Mouse (Mus musculus) lung, postnatal 0 days (tissue): Measurements from ENCODE around the gene Hook2. TPM values are rescaled to one million over a fixed set of nuclear protein-coding genes. Genes with fewer than 3 reads are reported as not detected.

ENCODE experiments used
- ATAC-seq: fragments of 200-750 bp; cut with Nextera tagmentation; 2 replicates; pipeline ENCODE4 v1.8.0; 2017; ENCODE audit warnings: moderate library complexity
- DNase-seq: peaks from one replicate; pipeline ENCODE4 v3.0.0-alpha.2; 2016; ENCODE audit warnings: low spot score
- H3K27ac ChIP-seq: fragments of 300-500 bp; sonication (generic); 2 replicates; pipeline ENCODE4 v1.5.1; 2014; ENCODE audit warnings: antibody characterized with exemption, mild to moderate bottlenecking, low read length, mixed read lengths
- H3K27me3 ChIP-seq: fragments of 300-500 bp; sonication (generic); replicated peaks from 2 replicates; pipeline ENCODE4 v1.6.1; 2014; ENCODE audit warnings: low read length, mixed read lengths; ENCODE audit not compliant: insufficient read depth
- H3K36me3 ChIP-seq: fragments of 300-500 bp; sonication (generic); 2 replicates; pipeline ENCODE4 v1.6.1; 2014; ENCODE audit warnings: low read length, mixed read lengths; ENCODE audit not compliant: insufficient read depth
- H3K4me1 ChIP-seq: fragments of 300-500 bp; sonication (generic); 2 replicates; pipeline ENCODE4 v1.6.1; 2014; ENCODE audit warnings: antibody characterized with exemption, low read depth, low read length, mixed read lengths; ENCODE audit not compliant: insufficient read depth
- H3K4me2 ChIP-seq: fragments of 300-500 bp; sonication (generic); replicated peaks from 2 replicates; pipeline ENCODE4 v1.6.1; 2014; ENCODE audit warnings: low read depth, mild to moderate bottlenecking, low read length, moderate library complexity, mixed read lengths
- H3K4me3 ChIP-seq: fragments of 300-500 bp; sonication (generic); 2 replicates; pipeline ENCODE4 v1.5.1; 2014; ENCODE audit warnings: low read depth, low read length
- H3K9ac ChIP-seq: fragments of 300-500 bp; sonication (generic); replicated peaks from 2 replicates; pipeline ENCODE4 v1.6.1; 2014; ENCODE audit warnings: low read depth, mild to moderate bottlenecking
- H3K9me3 ChIP-seq: fragments of 300-500 bp; sonication (generic); 2 replicates; pipeline ENCODE4 v1.6.1; 2016; ENCODE audit warnings: low read length, mixed read lengths
- CTCF ChIP-seq: IDR thresholded peaks from 2 replicates; pipeline ENCODE4 v1.5.1; 2016; ENCODE audit warnings: antibody characterized with exemption, mild to moderate bottlenecking
- EP300 ChIP-seq: IDR thresholded peaks from 2 replicates; pipeline ENCODE4 v1.6.1; 2016; ENCODE audit warnings: antibody characterized with exemption, mild to moderate bottlenecking, control low read depth
- WGBS: fragments of 180-500 bp; shearing (Covaris S2); extraction: QIAGEN DNeasy Blood & Tissue Kit; methylation state at CpG from one replicate; pipeline ENCODE4 v1.1.7; 2014; 5-methylcytosine and 5-hydroxymethylcytosine counted together
- polyA plus RNA-seq: library from polyadenylated mRNA; unstranded; fragments of >200 nt; fragmentation: Nextera tagmentation; extraction: Ambion mirVana; gene quantifications from 2 replicates; pipeline ENCODE4 v1.2.1, GENCODE M21; 2015

The Hook2 gene
- polyA plus RNA-seq, 1 experiment from 2014 or later: 19.2 TPM

- Histone ChIP-seq H3K4me2 (no peak overlapping the region), H3K36me3 (peaks cover 8% of the 10 kb centered on the region; the same call in 1 of the 2 replicates), H3K9ac (no peak overlapping the region), H3K9me3 (no peaks in the 10 kb centered on the region), H3K27ac (no peak overlapping the region), H3K4me1 (peaks cover 22% of the 10 kb centered on the region), H3K4me3 (no peak overlapping the region), H3K27me3 (no peaks in the 10 kb centered on the region)
- no peak for ATAC-seq
- DNase-seq: no peak
- 97% methylated on average over 3 of the region's 3 CpGs for WGBS
- no peak for TF ChIP-seq CTCF
- TF ChIP-seq EP300: no peak
Measured at GRCm38 (mm10) chr8:85023846-85024245, 33.4 kb downstream of the Hook2 start.

DNA sequence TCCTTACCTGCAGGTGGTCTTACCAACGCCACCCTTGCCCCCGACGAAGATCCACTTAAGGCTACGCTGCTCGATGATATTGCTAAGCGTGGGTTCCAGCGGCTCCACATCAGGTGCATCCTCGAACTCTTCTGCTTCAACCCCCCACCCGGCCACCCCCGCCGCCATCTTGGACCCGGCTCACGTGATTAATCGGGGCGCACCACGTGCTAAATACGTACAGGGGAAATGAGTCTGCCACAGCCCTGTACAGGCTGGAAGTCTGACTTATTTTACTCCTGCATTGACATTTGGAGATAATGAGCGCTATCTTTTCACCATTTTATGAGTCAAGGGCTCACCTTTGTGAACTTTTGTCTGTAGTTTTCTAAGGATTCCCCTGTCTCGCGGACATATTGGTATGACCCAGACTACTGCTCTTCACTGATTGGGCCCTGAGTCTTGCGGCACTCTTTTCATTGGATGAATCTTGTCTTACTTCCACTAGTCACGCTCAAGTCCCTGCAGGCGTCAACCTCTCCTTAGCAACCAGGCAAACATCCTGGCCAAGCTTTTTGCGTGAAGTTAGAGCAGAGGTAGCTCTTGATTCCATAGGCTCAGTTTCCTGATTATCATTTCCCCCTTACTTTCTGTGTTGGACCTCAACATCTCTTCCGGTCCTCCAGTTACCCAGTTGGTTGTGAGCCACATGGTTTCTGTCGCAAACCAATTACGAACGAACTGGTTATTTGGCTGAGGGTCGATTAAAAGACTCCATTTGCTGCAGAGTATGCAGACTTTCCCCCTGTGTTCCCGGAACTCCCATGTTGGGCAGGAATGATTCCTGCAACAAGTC lies 34.9 kb downstream of the Hook2 start, which contains the start of gene Asna1:
Asna1 (minus strand) TSS at position 184 of the 835 bp plus-strand sequence.
- Histone ChIP-seq H3K27ac (peak within 1 kb of the TSS; percentile 74), H3K9me3 (no peaks in the 10 kb centered on the region), H3K9ac (peak within 1 kb of the TSS; percentile 58), H3K4me3 (peak within 1 kb of the TSS; percentile 83), H3K4me1 (peaks cover 23% of the 10 kb centered on the region), H3K4me2 (peak within 1 kb of the TSS; percentile 88), H3K27me3 (no peaks in the 10 kb centered on the region), H3K36me3 (peaks cover 15% of the 10 kb centered on the region)
- DNase-seq (peak; percentile 99), ATAC-seq (peak; percentile 92)
- TF ChIP-seq CTCF (no peak), EP300 (peak; percentile 74)
- WGBS: 4% methylated on average over 30 of the region's 30 CpGs

- Histone ChIP-seq H3K9me3 (no peaks in the 10 kb centered on the region), H3K4me3 (peak within 1 kb of the TSS; percentile 88), H3K4me2 (peak within 1 kb of the TSS; percentile 88), H3K27me3 (no peaks in the 10 kb centered on the region), H3K4me1 (peaks cover 23% of the 10 kb centered on the region), H3K9ac (peak within 1 kb of the TSS; percentile 95), H3K27ac (peak within 1 kb of the TSS; percentile 81), H3K36me3 (peaks cover 15% of the 10 kb centered on the region)
- no peak for TF ChIP-seq EP300
- no peak; the same call in 1 of the 2 replicates for TF ChIP-seq CTCF
- ATAC-seq (peak; percentile 89), DNase-seq (peak; percentile 99)
- 1% methylated on average over 38 of the region's 75 CpGs for WGBS
Measured at GRCm38 (mm10) chr8:85026670-85027515, 36.5 kb downstream of the Hook2 start, which contains the start of gene Trir. Trir (plus strand) TSS chr8:85026823.

DNA sequence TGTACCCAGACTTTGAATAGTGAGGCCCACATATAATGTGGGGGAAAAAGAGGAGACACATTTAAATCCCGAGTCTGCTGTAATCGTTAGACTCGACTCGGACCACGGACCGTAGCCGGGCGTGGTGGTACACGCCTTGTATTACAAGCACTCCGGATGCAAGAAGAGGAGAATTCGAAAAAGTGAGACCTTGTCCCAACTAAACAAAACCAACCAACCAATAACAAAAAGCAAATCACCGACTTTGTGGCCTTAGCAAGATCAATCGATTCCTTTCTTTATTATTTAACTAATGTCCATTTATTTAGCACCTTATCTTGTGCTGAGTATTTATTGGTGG lies 37.1 kb downstream of the Hook2 start:
- Histone ChIP-seq H3K27ac (peak overlapping the region; percentile 81), H3K4me3 (peak overlapping the region; percentile 88), H3K36me3 (peaks cover 10% of the 10 kb centered on the region), H3K4me1 (peaks cover 23% of the 10 kb centered on the region), H3K9ac (peak overlapping the region; percentile 95), H3K27me3 (no peaks in the 10 kb centered on the region), H3K9me3 (no peaks in the 10 kb centered on the region), H3K4me2 (peak overlapping the region; percentile 88)
- ATAC-seq (no peak), DNase-seq (no peak)
- 0% methylated on average over 13 of the region's 13 CpGs for WGBS
- TF ChIP-seq CTCF (no peak), EP300 (no peak)

DNA sequence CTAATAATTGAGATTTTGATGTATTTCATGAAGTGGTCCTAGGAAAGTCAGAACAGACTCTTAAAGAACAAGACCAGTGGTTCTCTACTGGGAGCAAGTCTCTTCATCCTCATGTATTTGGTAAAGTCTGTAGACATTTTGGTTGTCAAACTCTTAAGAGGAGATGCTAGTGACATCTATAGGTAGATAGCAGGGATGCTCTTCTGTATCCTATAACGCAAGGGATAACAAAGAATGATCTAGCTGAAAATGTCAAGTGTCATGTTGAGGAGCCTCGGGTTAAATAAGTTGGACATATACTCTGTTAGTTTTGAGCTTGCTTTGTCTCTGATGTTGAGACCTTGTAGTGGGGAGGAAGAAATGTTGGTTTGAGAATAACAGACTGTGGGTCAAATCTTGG lies 37.5 kb downstream of the Hook2 start:
- WGBS: 11% methylated on average over 2 of the region's 2 CpGs
- H3K27me3 ChIP-seq: no peaks in the 10 kb centered on the region

GRCm38 (mm10) chr8:85029271-85029670 lies 38.9 kb downstream of the Hook2 start:
- H3K27ac ChIP-seq: no peak overlapping the region
- no peak overlapping the region for H3K4me3 ChIP-seq
- H3K4me1 ChIP-seq: peaks cover 19% of the 10 kb centered on the region
- H3K4me2 ChIP-seq: no peak overlapping the region
- H3K9me3 ChIP-seq: no peaks in the 10 kb centered on the region
- ATAC-seq (no peak), DNase-seq (no peak)
- peaks cover 10% of the 10 kb centered on the region for H3K36me3 ChIP-seq
- H3K27me3 ChIP-seq: no peaks in the 10 kb centered on the region
- H3K9ac ChIP-seq: no peak overlapping the region
- 75% methylated on average over 14 of the region's 14 CpGs for WGBS
- TF ChIP-seq EP300: no peak
- no peak for TF ChIP-seq CTCF

More for the DNA sequence above, 37.5 kb downstream of the Hook2 start:
- TF ChIP-seq EP300 (no peak), CTCF (peak; percentile 18; the same call in 1 of the 2 replicates)
- H3K9me3 ChIP-seq: no peaks in the 10 kb centered on the region
- no peak overlapping the region for H3K27ac ChIP-seq
- peak overlapping the region; percentile 88 for H3K4me3 ChIP-seq
- peak overlapping the region; percentile 88 for H3K4me2 ChIP-seq
- H3K4me1 ChIP-seq: peaks cover 23% of the 10 kb centered on the region
- ATAC-seq (no peak), DNase-seq (peak; percentile 28)
- H3K9ac ChIP-seq: peak overlapping the region; percentile 95; the same call in 1 of the 2 replicates
- H3K36me3 ChIP-seq: peaks cover 10% of the 10 kb centered on the region
